Mouse (Mus musculus) gastrocnemius, postnatal 4 days (tissue): ENCODE measurements around the gene Etaa1. TPM values are rescaled to one million over a fixed set of nuclear protein-coding genes. Genes with fewer than 3 reads are reported as not detected.
A peak's percentile ranks its signal among the peaks of the same experiment; 100 is the strongest.
"Not testable (repeated sequence)": the region's sequence is repeated elsewhere in the genome, so short reads cannot be mapped to it uniquely, and the experiment has no call there.

Experiments used
- DNase-seq, 2 experiments: peaks; one replicate each; pipeline ENCODE4 v3.0.0; 2021 to 2022; ENCODE audit warnings: low spot score in 2 of 2, mixed read lengths in 2 of 2
- long read RNA-seq, 2 experiments: library from polyadenylated mRNA; stranded (forward); transcript quantifications; one replicate each; pipeline ENCODE4 v2.0.0; 2021
- total RNA-seq, 2 experiments: library from RNA; stranded (reverse); gene quantifications; 2 replicates each; pipeline ENCODE4 v1.2.3; 2021

Gene Etaa1
- 1 to 10 TPM; 5.7 to 5.9 TPM for total RNA-seq
- long read RNA-seq, experiment 1, full-length matches to known transcripts = 10 of 11 reads
- long read RNA-seq, experiment 1, partial matches to known transcripts = 0 of 11 reads
- long read RNA-seq, experiment 1, other reads (novel, unspliced or antisense) = 1 of 11 reads
- long read RNA-seq, experiment 2, full-length matches to known transcripts = 5 of 5 reads
- long read RNA-seq, experiment 2, partial matches to known transcripts = 0 of 5 reads
- long read RNA-seq, experiment 2, other reads (novel, unspliced or antisense) = 0 of 5 reads

GRCm38 (mm10) chr11:17953231-17954134 is at the start of gene Etaa1:
TSS of gene Etaa1 (minus strand) at chr11:17953875.
- peak; percentile 90 to 95 for DNase-seq

GRCm38 (mm10) chr11:17994151-17994550 is 40.5 kb upstream of the Etaa1 start:
- DNase-seq = no peak

DNA sequence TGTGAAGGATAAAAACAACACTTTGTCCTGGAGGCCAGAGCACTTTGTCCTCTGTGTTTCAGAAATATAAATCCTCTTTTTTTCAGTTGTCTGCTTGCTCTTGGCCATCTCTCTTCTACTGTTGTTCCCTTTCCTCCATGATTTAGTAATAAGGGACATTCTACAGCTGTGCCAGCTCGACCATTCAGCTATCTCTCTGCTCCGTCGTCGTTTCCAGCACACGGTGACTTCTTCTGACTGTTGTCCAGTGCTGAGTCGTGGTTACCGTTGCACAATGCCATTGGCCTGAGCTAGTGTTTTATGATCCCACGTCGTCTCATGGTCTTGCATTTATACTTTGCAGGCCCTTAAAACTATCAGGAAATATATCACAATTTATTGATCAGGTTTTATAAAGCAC is 38.6 kb upstream of the Etaa1 start:
- no peak for DNase-seq

DNA sequence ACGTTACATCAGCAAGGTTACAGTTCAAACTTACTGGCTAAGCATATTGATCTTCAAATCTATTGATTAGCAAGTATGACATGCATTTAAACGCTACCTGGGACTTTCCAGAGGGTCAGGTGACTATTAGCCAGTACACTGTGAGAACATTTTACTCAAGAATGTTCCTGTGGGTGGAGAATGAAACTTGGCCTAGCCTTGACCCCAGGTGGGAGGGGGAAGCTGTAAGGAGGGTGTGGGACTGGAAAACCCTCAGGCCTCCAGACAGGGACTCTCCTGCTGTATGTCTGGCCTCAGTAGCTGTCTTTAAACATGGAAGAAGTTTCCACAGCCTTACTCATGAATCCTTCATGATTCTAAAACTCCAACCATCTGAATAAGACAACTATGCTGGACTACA is 29.7 kb upstream of the Etaa1 start:
- DNase-seq = no peak

GRCm38 (mm10) chr11:17981246-17981645 is 27.6 kb upstream of the Etaa1 start:
- DNase-seq = no peak

DNA sequence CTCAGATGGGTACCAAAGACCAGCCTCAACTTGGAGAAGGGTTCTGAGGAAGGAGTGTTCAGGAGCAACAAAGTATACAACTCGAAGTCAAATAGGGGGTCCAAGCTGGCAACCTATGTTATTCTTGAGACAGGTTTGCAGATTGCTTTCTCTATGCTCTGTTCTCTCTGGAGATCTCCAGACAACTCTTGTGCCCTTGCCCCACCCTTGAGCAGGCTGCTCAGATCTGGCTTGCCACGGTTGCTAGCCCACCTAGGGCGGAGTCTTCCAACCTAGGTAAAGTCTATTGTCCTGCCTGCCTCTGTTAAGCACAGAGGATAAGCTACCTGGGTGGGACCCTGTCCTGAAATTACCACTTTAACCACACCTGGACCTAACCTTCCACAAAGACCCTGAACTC is 21.9 kb upstream of the Etaa1 start:
- no peak for DNase-seq

DNA sequence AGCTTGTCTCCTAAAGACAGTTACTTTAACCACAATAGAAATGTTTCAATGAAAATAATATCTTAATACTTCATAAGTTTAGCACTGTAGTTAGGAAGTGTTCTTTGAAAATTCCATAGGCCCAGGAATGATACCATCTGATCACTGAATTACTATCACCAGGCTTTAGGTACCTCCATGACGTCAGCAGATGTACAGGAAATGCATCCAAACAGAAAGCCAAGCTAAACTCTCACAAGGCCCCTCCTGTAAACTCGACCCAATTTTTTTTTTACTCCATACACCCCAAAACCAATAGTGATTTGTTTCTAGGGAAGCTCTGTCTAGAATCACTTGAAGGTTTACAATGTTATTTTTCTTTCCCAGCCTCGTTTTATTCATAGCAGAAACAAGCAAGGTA is 884 bp downstream of the Etaa1 start:
- DNase-seq = no peak

- DNase-seq = no peak
Measured at GRCm38 (mm10) chr11:17951336-17951735, 2.3 kb downstream of the Etaa1 start.

DNA sequence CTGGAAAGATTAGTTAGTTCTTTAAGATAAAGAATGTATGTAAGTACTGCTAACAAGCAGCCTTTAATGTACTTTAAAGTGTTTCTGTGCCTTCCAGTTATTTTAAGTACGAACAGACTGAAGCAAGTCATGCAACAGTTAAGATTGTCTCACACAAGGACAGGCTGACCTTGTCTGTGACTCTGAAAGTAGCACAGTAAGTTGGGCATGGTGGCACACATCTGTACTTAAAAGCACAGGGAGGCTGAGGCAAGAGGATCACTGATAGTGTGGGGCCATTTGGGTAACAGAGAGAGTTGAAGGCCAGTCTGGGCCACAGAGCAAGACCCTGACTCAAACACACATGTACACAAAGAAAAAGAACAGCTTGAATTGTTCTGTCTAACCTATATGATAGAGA is 14.5 kb downstream of the Etaa1 start:
- no peak for DNase-seq

DNA sequence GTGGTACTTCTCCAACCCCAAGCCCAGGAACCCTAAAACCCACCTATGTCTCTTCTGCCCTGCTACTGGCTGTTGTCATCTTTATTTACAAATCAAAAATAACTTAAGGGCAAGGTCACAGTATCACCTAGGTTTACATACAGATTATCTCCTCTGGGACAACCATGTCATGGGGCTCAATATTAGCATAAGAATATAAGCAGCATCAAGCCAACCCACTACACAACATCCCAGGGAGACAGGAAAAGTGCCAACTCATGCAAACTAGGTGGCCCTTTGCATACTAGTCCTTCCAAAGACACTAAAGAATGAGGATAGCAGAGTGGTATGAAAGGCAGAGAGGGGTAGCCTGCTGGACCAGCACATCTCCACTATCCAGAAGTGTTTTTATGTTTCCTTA is 15.7 kb downstream of the Etaa1 start:
- DNase-seq = no peak

DNA sequence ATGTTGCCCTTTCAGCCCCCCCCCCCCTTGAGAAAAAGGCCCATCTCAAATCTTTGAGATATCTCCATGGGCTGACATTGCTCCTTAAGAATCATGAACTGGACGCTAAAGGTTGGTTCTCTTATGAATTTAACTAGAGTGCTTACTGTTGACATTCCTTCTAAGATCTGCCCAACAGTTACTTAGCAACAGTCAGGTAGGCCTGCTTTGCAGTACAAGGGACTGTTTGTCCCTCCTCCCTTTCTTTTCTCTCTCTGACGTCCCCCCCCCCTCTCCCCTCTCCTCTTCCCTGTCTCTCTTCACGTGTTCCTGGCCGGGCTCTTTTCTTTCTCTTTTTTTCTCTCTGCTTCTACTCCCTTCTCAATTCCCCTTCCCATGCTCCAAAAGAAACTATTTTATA is 35.8 kb downstream of the Etaa1 start:
- DNase-seq = no peak

DNA sequence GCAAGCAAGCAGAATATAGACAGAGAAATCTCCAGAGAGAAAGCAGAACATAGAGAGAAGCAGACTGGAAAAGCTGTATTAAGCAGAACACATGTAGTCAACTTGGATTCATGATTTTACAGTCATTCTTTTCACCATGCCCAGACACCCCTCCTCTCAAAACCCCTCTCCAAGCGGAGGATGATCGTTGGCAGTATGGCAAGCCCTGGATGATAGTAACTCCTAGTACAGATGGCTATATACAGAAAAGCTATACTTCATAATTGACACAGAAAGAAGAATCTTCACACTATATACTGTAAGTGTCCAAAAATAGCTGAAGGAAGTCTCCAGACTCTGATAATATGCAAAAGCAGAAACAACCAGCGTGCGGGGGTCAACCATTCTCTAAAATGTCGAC is 36.6 kb downstream of the Etaa1 start:
- no peak for DNase-seq

GRCm38 (mm10) chr11:17916486-17916885 is 37.2 kb downstream of the Etaa1 start:
- DNase-seq = no peak

DNA sequence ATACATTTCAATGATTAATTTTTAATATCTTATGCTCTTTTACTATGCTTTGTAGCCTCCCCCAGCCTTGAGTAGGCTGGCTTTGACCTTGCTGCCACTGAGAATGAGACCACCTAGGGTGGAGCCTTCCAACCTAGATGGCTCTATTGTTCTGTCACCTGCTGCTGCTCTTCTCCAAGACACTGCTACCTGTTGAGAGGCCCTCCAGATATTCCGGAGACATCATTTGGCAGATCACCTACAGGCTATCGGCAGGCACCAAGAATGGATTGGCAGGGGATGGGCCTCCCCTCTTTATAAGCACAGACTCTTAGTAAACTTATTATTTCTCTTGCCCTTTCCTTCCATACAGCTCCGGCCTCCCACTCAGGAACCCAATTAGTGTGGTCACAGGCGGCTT is 52.7 kb downstream of the Etaa1 start:
- not testable (repeated sequence) for DNase-seq
